Mouse (Mus musculus): Measurements from ENCODE around the gene Mn1.

Gene Mn1

DNA sequence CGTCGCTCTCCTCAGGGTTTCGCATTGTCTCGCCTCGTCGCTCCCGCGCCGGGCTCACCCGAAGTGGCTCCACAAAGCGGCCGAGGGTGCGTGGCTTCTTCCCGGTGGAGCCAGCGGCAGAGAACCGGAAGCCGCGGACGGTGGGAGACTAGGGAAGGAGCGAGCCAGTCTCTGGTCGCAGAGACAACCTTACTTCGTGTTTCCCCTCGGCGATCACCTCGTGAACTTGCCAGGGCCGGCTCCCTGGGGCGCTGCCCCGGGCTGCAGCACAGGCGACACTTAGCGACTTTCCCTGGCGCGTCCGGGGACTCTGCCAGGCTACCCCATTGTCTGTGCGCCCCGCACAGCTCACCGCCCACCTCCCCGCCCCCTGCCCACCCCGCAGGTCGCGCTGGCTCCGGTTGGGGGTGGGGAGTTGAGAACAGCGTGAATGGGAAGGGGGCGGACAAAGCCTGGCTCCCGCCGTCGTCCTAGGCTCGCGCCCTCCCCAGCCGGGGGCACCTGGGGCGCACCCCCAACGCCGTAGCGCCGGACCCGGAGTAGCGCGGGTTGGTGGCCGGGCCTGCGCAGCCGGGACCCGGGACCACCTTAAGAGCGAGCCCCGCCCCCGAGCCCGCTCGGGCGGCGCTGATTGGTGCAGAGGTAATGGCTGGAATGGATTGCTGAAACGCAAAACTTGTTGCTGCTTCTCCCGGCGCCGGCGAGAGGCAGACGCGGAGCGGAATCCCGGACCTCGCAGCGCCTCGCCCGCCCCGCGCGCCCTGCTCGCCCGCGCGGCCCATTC lies at the start of gene Mn1:
TSS of gene Mn1 (plus strand) at position 772 of the 784 bp plus-strand sequence.
- in situ Hi-C loops (cut with MboI; ENCODE audit: unreplicated experiment in 2 of 2), result loop anchor here in 1 of 2 experiments (25.0 kb wide), 1 partner anchor 1621 kb away; no protein-coding TSS in a partner anchor

GRCm38 (mm10) chr5:111367937-111368517 lies 49.1 kb upstream of the Mn1 start:
- in situ Hi-C loops (cut with MboI; ENCODE audit: unreplicated experiment in 2 of 2), result no loop called here

DNA sequence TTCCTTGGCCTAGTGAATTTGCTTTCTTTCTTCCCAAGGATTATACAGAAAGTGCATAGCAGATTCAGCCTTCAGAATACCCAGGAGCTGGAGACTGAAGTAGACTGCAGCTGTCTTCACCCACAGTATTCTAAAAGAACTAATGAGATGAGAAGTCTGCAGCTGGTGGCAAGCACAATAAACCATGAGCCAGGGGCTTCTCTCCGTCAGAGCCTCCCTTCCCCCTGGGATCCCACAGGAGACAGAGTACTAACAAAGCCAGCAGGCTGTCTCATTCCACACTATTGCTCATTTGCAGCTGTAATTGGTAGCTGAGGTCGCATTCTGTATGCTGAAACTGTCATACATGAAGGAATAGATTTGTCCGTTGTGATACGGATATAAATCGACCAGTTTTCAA lies 48.6 kb upstream of the Mn1 start:
- in situ Hi-C loops (cut with MboI; ENCODE audit: unreplicated experiment in 2 of 2), result no loop called here

DNA sequence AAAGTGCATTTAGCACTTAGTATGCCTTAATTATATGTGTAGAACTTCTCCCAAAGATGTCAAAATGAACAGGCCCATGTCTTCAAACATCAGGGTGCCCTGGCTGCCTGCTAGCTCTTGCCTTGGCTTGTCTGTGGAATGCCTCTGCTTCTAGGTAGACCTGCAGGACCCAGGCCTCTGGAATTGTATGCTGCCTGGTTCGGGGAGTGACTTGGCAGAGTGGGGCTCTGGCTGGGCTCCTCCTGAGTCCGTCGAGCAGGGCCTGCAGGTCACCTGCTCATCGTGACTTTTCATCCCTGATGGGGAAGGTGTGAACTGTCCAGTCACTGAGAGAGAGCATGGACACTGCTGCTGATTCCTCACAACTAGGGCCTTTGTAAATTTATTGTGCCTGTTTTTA lies 41.5 kb upstream of the Mn1 start:
- in situ Hi-C loops (cut with MboI; ENCODE audit: unreplicated experiment in 2 of 2), result loop anchor here in 1 of 2 experiments (25.0 kb wide), 1 partner anchor 987 kb away; the partner anchor contains the start of gene Gm6583

DNA sequence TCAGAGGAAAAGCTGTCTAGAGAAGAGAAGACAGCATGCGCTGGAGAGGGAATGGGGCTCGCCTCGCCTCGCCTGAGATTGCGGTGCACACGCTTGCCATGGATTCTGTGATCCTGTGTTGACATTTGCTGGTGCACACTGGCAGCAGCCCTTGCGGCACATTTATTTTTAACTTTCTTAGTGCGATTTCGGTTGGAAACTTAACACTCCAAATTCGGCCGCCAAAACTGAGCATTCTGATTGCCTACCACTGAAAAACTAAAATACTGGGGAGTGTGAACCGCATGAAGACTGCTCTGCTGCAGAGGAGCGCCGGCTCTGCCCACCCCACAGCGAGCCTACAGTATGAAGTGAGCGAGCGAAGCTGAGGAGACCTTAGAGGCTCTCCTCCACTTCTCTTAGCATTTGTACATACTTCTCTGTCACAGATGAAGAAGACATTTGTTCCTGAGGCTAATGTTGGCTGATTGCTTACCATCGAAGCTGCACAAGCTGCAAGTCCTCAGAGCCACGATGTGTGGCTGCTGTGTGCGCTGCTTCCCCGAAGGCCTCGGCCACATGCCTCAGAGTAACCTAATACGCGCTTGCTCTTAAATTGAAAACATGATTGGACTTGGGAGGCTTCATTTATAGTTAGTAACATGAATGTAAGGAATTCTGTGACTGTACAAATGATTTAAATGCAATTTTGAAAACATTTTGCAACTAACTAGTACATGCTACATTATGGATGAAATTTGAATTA lies 40.7 kb upstream of the Mn1 start:
- in situ Hi-C loops (cut with MboI; ENCODE audit: unreplicated experiment in 2 of 2), result loop anchor here in 1 of 2 experiments (25.0 kb wide), 1 partner anchor 986 kb away; the partner anchor contains the start of gene Gm6583

GRCm38 (mm10) chr5:111378126-111378993 lies 38.8 kb upstream of the Mn1 start:
- in situ Hi-C loops (cut with MboI; ENCODE audit: unreplicated experiment in 2 of 2), result loop anchor here in 1 of 2 experiments (25.0 kb wide), 1 partner anchor 984 kb away; the partner anchor contains the start of gene Gm6583

- in situ Hi-C loops (cut with MboI; ENCODE audit: unreplicated experiment in 2 of 2), result loop anchor here in 1 of 2 experiments (25.0 kb wide), 1 partner anchor 979 kb away; the partner anchor contains the start of gene Gm6583
These were observed 33.8 kb upstream of the Mn1 start for GRCm38 (mm10) chr5:111383335-111383734.

DNA sequence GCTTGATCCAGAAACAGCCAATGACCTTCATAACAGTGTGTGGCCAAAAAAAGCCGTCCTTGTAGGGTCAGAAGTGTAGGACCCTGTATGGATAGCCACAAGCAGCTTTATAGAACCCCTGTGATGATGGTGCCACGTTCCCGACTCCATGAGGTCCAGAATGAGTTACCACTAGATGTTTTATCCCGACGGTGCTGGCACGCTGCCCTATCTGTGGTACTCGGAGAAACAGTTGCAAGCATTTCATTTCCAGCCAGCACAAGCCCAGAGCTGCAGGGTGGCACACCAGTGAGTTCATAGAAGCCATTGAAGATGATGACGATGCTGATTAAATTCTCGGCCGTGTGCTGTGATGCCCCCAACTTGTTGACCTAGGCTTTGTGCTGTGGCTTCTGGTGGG lies 26.3 kb upstream of the Mn1 start:
- in situ Hi-C loops (cut with MboI; ENCODE audit: unreplicated experiment in 2 of 2), result loop anchor here in 1 of 2 experiments (25.0 kb wide), 1 partner anchor 971 kb away; the partner anchor contains the start of gene Gm6583

GRCm38 (mm10) chr5:111391485-111391884 lies 25.7 kb upstream of the Mn1 start:
- in situ Hi-C loops (cut with MboI; ENCODE audit: unreplicated experiment in 2 of 2), result loop anchor here in 1 of 2 experiments (25.0 kb wide), 1 partner anchor 971 kb away; the partner anchor contains the start of gene Gm6583

GRCm38 (mm10) chr5:111393346-111394197 lies 23.6 kb upstream of the Mn1 start:
- in situ Hi-C loops (cut with MboI; ENCODE audit: unreplicated experiment in 2 of 2), result loop anchor here in 1 of 2 experiments (25.0 kb wide), 1 partner anchor 969 kb away; the partner anchor contains the start of gene Gm6583

DNA sequence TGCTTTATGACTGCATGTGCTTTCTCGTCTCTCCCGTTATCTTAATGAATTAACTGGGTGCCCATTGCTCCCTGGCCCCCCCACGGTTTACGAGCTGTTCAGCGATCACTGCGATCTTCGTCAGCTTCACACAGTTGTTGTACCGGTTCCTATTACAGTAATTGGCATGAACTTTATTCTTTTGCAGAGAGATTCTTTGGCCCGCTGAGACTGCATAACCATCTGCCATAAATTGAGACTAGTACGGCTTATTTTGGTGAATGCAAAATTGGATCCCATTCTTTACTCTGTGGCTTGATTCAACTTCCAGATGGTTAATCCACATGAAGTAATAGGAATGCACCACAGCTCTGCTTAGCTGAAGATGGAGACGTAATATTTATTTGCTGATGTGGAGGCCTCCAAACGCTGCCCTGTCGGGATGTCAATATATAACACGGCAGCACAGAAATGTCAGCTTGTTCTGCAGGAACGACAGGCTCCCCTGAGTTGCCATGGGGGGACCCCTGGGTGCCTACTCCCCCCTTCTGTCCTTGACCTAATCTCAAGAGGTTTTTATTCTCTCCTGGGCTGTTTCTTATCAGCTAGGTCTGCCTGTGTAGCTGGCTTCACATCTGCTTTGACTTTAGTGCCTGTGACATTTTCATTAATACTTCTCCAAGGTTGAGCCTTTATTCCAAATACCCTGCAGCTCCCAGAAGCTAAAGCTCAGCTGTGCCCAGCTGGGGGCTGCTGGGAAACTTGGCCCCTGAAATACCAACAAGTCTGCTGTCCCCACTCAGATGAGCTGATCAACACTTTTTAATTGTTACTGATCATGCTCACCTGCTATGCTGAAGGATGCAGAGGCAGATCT lies 22.7 kb upstream of the Mn1 start:
- in situ Hi-C loops (cut with MboI; ENCODE audit: unreplicated experiment in 2 of 2), result loop anchor here in 1 of 2 experiments (25.0 kb wide), 1 partner anchor 968 kb away; the partner anchor contains the start of gene Gm6583

GRCm38 (mm10) chr5:111395771-111396170 lies 21.4 kb upstream of the Mn1 start:
- in situ Hi-C loops (cut with MboI; ENCODE audit: unreplicated experiment in 2 of 2), result loop anchor here in 1 of 2 experiments (25.0 kb wide), 1 partner anchor 967 kb away; the partner anchor contains the start of gene Gm6583

GRCm38 (mm10) chr5:111396199-111396598 lies 21.0 kb upstream of the Mn1 start:
- in situ Hi-C loops (cut with MboI; ENCODE audit: unreplicated experiment in 2 of 2), result loop anchor here in 1 of 2 experiments (25.0 kb wide), 1 partner anchor 966 kb away; the partner anchor contains the start of gene Gm6583

GRCm38 (mm10) chr5:111398471-111398870 lies 18.7 kb upstream of the Mn1 start:
- in situ Hi-C loops (cut with MboI; ENCODE audit: unreplicated experiment in 2 of 2), result loop anchor here in 1 of 2 experiments (25.0 kb wide), 1 partner anchor 964 kb away; the partner anchor contains the start of gene Gm6583

GRCm38 (mm10) chr5:111399271-111399670 lies 17.9 kb upstream of the Mn1 start:
- in situ Hi-C loops (cut with MboI; ENCODE audit: unreplicated experiment in 2 of 2), result loop anchor here in 1 of 2 experiments (25.0 kb wide), 1 partner anchor 963 kb away; the partner anchor contains the start of gene Gm6583

- in situ Hi-C loops (cut with MboI; ENCODE audit: unreplicated experiment in 2 of 2), result loop anchor here in 1 of 2 experiments (25.0 kb wide), 1 partner anchor 1635 kb away; no protein-coding TSS in a partner anchor
These were observed 15.1 kb upstream of the Mn1 start for GRCm38 (mm10) chr5:111401879-111402650.

Measured in v-Abl transformed pro-B cells (cell line).